8 mouse cellular contexts compared by ENCODE assay signal in genomic region chr7:25316532-25317445, GRCm38 (mm10). TPM values are rescaled to one million over a fixed set of nuclear protein-coding genes. Genes with fewer than 3 reads are reported as not detected.
DNase-seq lines count a peak whose midpoint lies in the region; ATAC-seq lines count a peak whose summit lies in the region.

Gene Megf8 (plus strand): TSS chr7:25317164.

- WGBS in heart, embryonic 14.5 days: 1% methylated on average over 52 of the region's 52 CpGs
- WGBS in liver, embryonic 13.5 days (ENCODE audit: insufficient replicate concordance): 1% methylated on average over 52 of the region's 52 CpGs
- 1% methylated on average over 52 of the region's 52 CpGs for WGBS in stomach, embryonic 16.5 days

- H3K9me3 ChIP-seq in heart, embryonic 14.5 days (ENCODE audit: control insufficient read depth, low read length): no peaks in the 10 kb centered on the region
- H3K9me3 ChIP-seq in liver, embryonic 13.5 days (replicated peaks): no peaks in the 10 kb centered on the region
- H3K9me3 ChIP-seq in stomach, embryonic 16.5 days (replicated peaks; ENCODE audit: control insufficient read depth, low read length): no peaks in the 10 kb centered on the region

- H3K36me3 ChIP-seq in heart, embryonic 14.5 days (ENCODE audit: control insufficient read depth, insufficient read depth, low read length): no peaks in the 10 kb centered on the region
- no peaks in the 10 kb centered on the region for H3K36me3 ChIP-seq in liver, embryonic 13.5 days
- H3K36me3 ChIP-seq in stomach, embryonic 16.5 days (ENCODE audit: control insufficient read depth, insufficient read depth, low read length): no peaks in the 10 kb centered on the region

- peak; percentile 62 for DNase-seq in c-Kit-negative CD71-positive TER-119-positive erythroid progenitor cells, embryonic 14.5 days (ENCODE audit: low read depth, low spot score)
- peak; percentile 99 for DNase-seq in fibroblast of lung, adult 2 months (ENCODE audit: low read depth)
- DNase-seq in kidney, postnatal 14 days: peak; percentile 98
- DNase-seq in liver, embryonic 13.5 days: peak; percentile 87
- DNase-seq in neural tube, embryonic 10.5 days (ENCODE audit: extremely low spot score, low spot score): peak; percentile 95

- H3K27ac ChIP-seq in heart, embryonic 14.5 days (replicated peaks in 1 of 2; ENCODE audit: control insufficient read depth in 1 of 2, insufficient read depth in 1 of 2, low read depth in 2 of 2, low read length in 2 of 2): peak within 1 kb of the TSS; percentile 56 to 57
- peak within 1 kb of the TSS; percentile 55 for H3K27ac ChIP-seq in liver, embryonic 13.5 days
- H3K27ac ChIP-seq in stomach, embryonic 16.5 days (ENCODE audit: low read length): peak within 1 kb of the TSS; percentile 91

- H3K9ac ChIP-seq in heart, embryonic 14.5 days (ENCODE audit: low read length): peak within 1 kb of the TSS; percentile 85
- peak within 1 kb of the TSS; percentile 69 for H3K9ac ChIP-seq in liver, embryonic 13.5 days
- peak within 1 kb of the TSS; percentile 87 for H3K9ac ChIP-seq in stomach, embryonic 16.5 days (ENCODE audit: low read length)

- H3K27me3 ChIP-seq in heart, embryonic 14.5 days (ENCODE audit: control insufficient read depth, insufficient read depth, low read length): peaks cover 39% of the 10 kb centered on the region
- H3K27me3 ChIP-seq in liver, embryonic 13.5 days: peaks cover 59% of the 10 kb centered on the region
- peaks cover 30% of the 10 kb centered on the region for H3K27me3 ChIP-seq in stomach, embryonic 16.5 days (ENCODE audit: control insufficient read depth, insufficient read depth, low read length)

- H3K4me3 ChIP-seq in heart, embryonic 14.5 days (ENCODE audit: control insufficient read depth in 1 of 2, insufficient read depth in 1 of 2, low read depth in 1 of 2, low read length in 2 of 2): peak within 1 kb of the TSS; percentile 66 to 72
- peak within 1 kb of the TSS; percentile 70 for H3K4me3 ChIP-seq in liver, embryonic 13.5 days (replicated peaks)
- peak within 1 kb of the TSS; percentile 72 for H3K4me3 ChIP-seq in stomach, embryonic 16.5 days (replicated peaks; ENCODE audit: low read length)

- peaks cover 13 to 28% of the 10 kb centered on the region in 2 experiments for H3K4me1 ChIP-seq in heart, embryonic 14.5 days (ENCODE audit: control insufficient read depth in 2 of 2, insufficient read depth in 2 of 2, low read length in 2 of 2)
- H3K4me1 ChIP-seq in liver, embryonic 13.5 days (replicated peaks): peaks cover 31% of the 10 kb centered on the region
- H3K4me1 ChIP-seq in stomach, embryonic 16.5 days (ENCODE audit: control insufficient read depth, insufficient read depth, low read length): peaks cover 15% of the 10 kb centered on the region

- ATAC-seq in CD4-positive, CD25-positive, alpha-beta regulatory T cell, adult 4 months: peak; percentile 93
- peak; percentile 98 for ATAC-seq in heart, embryonic 14.5 days (ENCODE audit: insufficient number of reproducible peaks, insufficient read depth, low FRiP score, low read depth)
- peak; percentile 91 for ATAC-seq in liver, embryonic 13.5 days (ENCODE audit: low read depth)
- peak; percentile 98 for ATAC-seq in stomach, embryonic 16.5 days (ENCODE audit: insufficient read depth, low FRiP score)

- peak within 1 kb of the TSS; percentile 94 for H3K4me2 ChIP-seq in heart, embryonic 14.5 days (ENCODE audit: low read length)
- peak within 1 kb of the TSS; percentile 88 for H3K4me2 ChIP-seq in liver, embryonic 13.5 days
- H3K4me2 ChIP-seq in stomach, embryonic 16.5 days (ENCODE audit: low read depth, low read length): peak within 1 kb of the TSS; percentile 98

RNA-seq across cellular contexts. Expression of gene Megf8, which starts in this region (rescaled TPM):
- polyA plus RNA-seq in CD4-positive, CD25-positive, alpha-beta regulatory T cell, adult 4 months (2017; shearing (Covaris generic)): under 1 TPM; 0.10 to 0.11 TPM
- 6.8 and 7.9 TPM in 2 replicates for polyA plus RNA-seq in heart, embryonic 14.5 days (2014; fragmentation: Nextera tagmentation; extraction: Ambion mirVana)
- 1.0 and 1.2 TPM in 2 replicates for polyA plus RNA-seq in liver, embryonic 13.5 days (2015; fragmentation: Nextera tagmentation; extraction: Ambion mirVana)
- 9.5 and 10.7 TPM in 2 replicates for polyA plus RNA-seq in stomach, embryonic 16.5 days (2015; fragmentation: Nextera tagmentation; extraction: Ambion mirVana)

Comparison
In these comparisons a context has a peak if more than half of its experiments do, and no peak if none do; other contexts are left out.
1. Peak in every context shown above with its lines: DNase-seq, ATAC-seq, H3K4me3 ChIP-seq and H3K27ac ChIP-seq.
2. Peak in ATAC-seq in CD4-positive, CD25-positive, alpha-beta regulatory T cell, adult 4 months; RNA of the gene not detected or under 1 TPM.